Mouse (Mus musculus) neural tube, embryonic 10.5 days (tissue): ENCODE measurements around the gene Creb3l4.

Source experiments
- DNase-seq: peaks from one replicate; pipeline ENCODE4 v3.0.0-alpha.2; 2017; ENCODE audit warnings: low spot score; ENCODE audit errors: extremely low spot score

The Creb3l4 gene

GRCm38 (mm10) chr3:90195644-90196043, 47.7 kb downstream of the Creb3l4 start:
- DNase-seq: no peak

- no peak for DNase-seq
Observed at GRCm38 (mm10) chr3:90194759-90195158, 48.6 kb downstream of the Creb3l4 start.

- no peak for DNase-seq
Observed at GRCm38 (mm10) chr3:90190859-90191510, 52.3 kb downstream of the Creb3l4 start.
